Mouse (Mus musculus): ENCODE measurements around the gene Phf1.

The Phf1 gene

DNA sequence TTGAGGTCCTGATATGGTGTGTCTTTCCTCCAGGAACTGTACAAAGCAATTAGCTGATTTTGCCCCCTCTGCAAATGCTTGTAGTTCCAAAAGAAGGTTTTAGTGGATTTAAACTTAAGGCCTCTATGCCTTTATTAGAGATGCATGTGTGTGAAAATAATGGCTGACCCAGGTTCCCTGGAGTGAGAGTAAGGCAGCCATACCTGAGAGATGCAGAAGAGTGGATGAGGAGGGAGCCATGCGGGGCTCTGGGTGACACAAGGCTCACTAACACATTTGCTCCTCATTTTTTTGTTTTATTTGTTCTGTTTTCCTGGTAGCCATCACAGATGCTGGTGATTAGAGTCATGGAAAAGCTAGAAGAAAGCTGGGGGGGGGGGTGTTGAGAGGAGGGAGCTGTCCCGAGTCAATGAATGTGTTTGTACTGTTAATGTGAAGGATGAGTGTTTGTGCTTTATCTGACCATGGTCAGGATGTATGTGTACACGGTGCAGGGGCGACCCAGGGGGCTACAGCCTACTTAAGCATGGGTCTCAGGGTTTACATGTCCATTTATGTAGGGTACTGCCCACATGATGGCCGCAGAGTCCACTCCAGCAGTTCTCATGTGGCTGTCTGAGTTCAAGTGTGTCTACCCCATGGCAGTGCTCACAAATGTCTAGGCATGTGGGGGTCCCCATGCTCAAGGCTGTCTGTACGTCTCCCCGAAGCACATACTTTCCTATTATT, 17.9 kb downstream of the Phf1 start:
- DNase-seq (ENCODE audit: low spot score in 2 of 2) = no peak

- DNase-seq (ENCODE audit: low spot score in 2 of 2) = peak; percentile 87
Measured at GRCm38 (mm10) chr17:26951406-26951805, 18.6 kb downstream of the Phf1 start.

DNA sequence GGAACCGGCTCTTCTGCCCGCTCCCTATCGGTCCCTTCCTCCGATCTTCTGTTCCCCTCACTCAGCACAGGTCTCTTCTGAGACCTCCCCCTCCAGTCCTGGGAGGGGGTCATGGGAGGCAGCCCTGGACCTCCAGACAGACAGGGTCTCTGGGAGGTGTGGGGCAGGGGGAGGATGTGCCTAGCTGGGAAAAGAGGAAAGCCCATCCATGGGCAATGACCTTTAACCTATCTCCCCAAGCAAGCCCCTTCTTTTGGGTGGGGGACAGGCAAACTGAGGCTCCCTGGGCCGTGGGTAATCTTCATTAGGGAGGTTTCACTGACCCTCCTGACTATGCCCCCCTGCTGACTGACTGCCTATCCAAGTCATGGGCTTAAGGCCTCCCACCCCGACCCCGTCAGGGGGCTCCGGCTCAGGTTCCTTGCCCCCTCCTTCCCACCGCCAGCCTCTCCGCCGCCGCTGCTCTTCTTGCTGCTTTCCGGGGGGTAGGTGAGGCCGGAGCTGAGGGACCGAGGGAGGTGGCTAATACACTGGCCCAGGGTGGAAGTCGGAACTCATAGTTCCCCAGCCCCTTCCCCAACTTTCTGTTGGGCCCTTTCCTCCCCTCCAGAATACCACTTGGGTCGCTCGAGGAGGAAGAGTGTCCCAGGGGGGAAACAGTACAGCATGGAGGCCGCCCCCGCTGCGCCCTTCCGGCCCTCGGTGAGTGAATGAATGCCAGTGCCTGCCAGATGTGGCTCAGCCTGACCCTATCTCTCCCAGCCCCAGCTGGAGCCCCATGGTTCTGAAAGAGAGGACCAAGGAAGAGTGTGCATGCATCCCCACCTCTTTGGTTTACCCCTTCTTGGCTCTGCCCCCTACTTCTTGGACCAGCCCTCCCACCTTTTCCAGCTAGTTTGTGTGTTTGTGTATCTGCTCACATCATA, 19.4 kb downstream of the Phf1 start:
- no peak for DNase-seq (ENCODE audit: low spot score in 2 of 2)

GRCm38 (mm10) chr17:26953201-26953600, 20.3 kb downstream of the Phf1 start:
- no peak for DNase-seq (ENCODE audit: low spot score in 2 of 2)

GRCm38 (mm10) chr17:26953726-26954125, 20.9 kb downstream of the Phf1 start:
- no peak for DNase-seq (ENCODE audit: low spot score in 2 of 2)

- no peak for DNase-seq (ENCODE audit: low spot score in 2 of 2)
Measured at GRCm38 (mm10) chr17:26956309-26956708, 23.5 kb downstream of the Phf1 start.

DNA sequence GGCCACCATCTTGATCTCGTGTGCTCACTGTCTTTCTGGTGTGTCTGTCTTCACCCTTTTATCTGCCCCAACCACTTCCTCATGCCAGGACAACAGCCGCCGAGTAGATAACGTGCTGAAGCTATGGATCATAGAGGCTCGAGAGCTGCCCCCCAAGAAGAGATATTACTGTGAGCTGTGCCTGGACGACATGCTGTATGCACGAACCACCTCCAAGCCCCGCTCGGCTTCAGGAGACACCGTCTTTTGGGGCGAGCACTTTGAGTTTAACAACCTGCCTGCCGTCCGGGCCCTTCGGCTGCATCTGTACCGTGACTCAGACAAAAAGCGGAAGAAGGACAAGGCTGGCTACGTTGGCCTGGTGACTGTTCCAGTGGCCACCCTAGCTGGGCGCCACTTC, 24.0 kb downstream of the Phf1 start:
- no peak for DNase-seq (ENCODE audit: low spot score in 2 of 2)

DNA sequence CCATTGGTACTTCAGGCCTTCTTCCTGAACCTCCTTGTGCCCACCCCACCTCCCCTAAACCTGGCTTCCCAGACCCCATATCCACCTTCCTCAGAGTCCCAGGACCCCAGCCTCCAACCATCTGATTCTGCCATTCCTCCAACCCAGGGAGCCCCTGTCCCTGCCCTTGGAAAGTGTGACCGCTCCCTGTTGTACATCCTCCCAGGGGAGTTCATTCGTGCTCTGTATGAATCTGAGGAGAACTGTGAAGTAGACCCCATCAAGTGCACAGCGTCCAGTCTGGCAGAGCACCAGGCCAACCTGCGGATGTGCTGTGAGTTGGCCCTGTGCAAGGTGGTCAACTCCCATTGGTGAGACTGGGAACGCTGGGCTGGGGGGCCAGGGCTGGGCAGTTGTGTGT, 25.0 kb downstream of the Phf1 start:
- no peak for DNase-seq (ENCODE audit: low spot score in 2 of 2)

GRCm38 (mm10) chr17:26958880-26959279, 26.0 kb downstream of the Phf1 start:
- no peak for DNase-seq (ENCODE audit: low spot score in 2 of 2)

- no peak for DNase-seq (ENCODE audit: low spot score in 2 of 2)
Measured at GRCm38 (mm10) chr17:26959815-26960214, 27.0 kb downstream of the Phf1 start.

DNA sequence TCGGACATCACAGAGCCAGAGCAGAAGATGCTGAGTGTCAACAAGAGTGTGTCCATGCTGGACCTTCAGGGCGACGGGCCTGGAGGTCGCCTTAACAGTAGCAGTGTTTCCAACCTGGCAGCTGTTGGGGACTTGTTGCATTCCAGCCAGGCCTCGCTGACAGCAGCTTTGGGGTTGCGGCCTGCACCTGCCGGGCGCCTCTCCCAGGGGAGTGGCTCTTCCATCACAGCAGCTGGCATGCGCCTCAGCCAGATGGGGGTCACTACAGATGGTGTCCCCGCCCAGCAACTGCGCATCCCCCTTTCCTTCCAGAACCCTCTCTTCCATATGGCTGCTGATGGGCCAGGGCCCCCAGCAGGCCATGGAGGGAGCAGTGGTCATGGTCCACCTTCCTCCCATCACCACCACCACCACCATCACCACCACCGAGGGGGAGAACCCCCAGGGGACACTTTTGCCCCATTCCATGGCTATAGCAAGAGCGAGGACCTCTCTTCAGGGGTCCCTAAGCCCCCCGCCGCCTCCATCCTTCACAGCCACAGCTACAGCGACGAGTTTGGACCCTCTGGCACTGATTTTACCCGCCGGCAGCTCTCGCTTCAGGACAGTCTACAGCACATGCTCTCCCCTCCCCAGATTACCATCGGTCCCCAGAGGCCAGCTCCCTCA, 28.9 kb downstream of the Phf1 start:
- DNase-seq (ENCODE audit: low spot score in 2 of 2) = no peak

GRCm38 (mm10) chr17:26966993-26967392, 34.1 kb downstream of the Phf1 start:
- no peak for DNase-seq (ENCODE audit: low spot score in 2 of 2)

- no peak for DNase-seq (ENCODE audit: low spot score in 2 of 2)
Measured at GRCm38 (mm10) chr17:26967477-26967876, 34.6 kb downstream of the Phf1 start.

DNA sequence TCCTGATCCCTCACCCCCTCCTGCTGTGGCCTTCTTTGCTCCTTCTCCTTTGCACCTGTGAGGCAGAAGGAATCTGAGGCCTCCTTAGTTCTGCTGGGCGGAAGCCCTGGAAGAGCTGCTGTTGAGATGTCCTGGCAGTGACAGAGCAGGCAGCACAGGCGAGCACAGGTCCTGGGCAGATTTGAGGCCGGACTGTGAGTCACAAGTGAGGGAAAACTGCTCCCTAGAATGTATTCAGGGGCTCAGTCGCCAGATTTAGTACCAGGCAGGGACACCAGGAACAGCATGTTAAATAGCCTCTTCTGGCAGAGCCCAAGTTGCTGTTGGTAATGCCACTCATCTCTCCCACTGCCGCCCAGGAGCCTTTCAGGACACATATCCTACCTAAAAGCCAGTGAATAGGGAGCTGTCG, 35.4 kb downstream of the Phf1 start:
- DNase-seq (ENCODE audit: low spot score in 2 of 2) = no peak

GRCm38 (mm10) chr17:26969257-26969656, 36.4 kb downstream of the Phf1 start:
- DNase-seq (ENCODE audit: low spot score in 2 of 2) = no peak

DNA sequence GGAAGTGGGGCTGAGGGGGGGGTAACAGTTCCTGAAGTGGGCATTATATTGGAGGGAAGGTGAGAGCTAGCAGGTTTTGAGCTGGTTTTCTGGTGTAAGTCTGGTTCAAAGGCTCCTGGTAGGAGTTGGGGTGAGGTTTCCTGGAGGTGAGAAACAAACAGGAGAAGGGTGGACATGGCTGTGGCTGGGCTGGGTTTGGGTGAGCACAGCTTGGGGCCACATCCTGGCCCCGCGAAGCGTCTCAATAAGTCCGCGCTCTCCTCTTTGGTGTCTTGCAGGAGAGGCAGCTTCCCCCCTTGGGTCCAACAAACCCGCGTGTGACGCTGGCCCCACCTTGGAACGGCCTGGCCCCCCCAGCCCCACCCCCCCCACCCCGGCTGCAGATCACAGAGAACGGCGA, 37.4 kb downstream of the Phf1 start:
- DNase-seq (ENCODE audit: low spot score in 2 of 2) = no peak

- DNase-seq (ENCODE audit: low spot score in 2 of 2) = no peak
Measured at GRCm38 (mm10) chr17:26971247-26971905, 38.5 kb downstream of the Phf1 start.

GRCm38 (mm10) chr17:26972107-26972506, 39.3 kb downstream of the Phf1 start:
- DNase-seq (ENCODE audit: low spot score in 2 of 2) = no peak

DNA sequence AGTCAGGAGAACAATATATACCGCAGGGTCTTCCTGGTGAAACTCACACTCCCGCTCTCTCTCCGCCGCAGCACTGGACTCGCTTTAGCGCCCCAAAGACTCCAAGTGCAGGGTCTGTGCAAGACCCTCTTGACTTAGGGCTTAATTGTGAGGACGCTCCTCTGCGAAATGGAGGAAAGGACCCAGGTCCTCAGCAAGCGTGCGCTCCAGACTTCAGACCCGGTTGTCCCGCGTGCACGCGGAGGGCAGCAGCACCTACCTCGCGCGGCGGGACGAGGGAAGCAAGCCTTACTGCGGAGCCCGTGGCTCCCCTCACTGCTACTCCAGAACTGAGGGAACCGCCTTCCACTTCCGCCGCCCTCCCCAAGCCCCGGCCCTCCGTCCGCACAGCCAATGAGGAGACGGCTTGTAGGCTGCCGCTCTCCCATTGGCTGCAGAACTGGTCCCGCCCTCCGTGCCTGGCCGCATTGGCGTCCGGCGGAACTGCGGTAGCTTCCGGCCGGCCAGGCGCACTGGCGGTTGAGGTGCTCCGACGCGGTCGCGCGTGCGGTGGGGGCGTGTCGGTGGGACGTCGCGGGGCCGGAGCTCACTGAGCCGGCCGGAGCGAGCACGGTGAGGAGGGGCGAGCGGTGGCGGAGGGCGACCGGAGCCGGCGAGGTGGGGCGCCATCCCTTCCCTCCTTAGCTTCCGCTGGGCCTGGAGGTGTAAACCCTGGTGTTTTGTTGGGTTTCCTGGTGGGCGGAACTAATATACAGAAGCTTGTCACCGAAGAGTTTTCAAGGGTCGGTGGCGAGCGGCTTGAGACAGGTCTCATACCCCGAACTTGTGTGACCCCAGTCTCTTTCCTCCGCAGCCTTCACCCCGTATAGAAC, 40.1 kb downstream of the Phf1 start, which contains the start of gene Zbtb9:
Gene Zbtb9 (plus strand): TSS at position 465 of the 872 bp plus-strand sequence.
- DNase-seq (ENCODE audit: low spot score in 2 of 2) = peak; percentile 93 to 95

DNA sequence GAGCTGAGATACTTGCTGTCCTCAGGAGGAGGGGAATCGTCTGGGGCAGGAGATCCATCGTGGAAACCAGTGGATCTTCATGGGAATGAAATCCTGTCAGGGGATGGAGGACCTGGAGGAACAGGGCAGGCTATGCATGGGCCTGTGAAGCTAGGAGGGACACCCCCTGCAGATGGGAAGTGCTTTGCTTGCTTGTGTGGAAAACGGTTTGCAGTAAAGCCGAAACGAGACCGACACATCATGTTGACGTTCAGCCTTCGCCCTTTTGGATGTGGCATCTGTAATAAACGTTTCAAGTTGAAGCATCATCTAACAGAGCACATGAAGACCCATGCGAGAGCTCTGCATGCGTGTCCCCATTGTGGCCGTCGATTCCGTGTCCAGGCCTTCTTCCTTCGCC, 41.7 kb downstream of the Phf1 start:
- no peak for DNase-seq (ENCODE audit: low spot score in 2 of 2)

- no peak for DNase-seq (ENCODE audit: low spot score in 2 of 2)
Measured at GRCm38 (mm10) chr17:26975415-26975814, 42.6 kb downstream of the Phf1 start.
